Mouse (Mus musculus): ENCODE data around the gene Ankrd65.
A peak's percentile ranks its signal among the peaks of the same experiment; 100 is the strongest.
"Not testable (repeated sequence)": the region's sequence is repeated elsewhere in the genome, so short reads cannot be mapped to it uniquely, and the experiment has no call there.

Ankrd65 gene

DNA sequence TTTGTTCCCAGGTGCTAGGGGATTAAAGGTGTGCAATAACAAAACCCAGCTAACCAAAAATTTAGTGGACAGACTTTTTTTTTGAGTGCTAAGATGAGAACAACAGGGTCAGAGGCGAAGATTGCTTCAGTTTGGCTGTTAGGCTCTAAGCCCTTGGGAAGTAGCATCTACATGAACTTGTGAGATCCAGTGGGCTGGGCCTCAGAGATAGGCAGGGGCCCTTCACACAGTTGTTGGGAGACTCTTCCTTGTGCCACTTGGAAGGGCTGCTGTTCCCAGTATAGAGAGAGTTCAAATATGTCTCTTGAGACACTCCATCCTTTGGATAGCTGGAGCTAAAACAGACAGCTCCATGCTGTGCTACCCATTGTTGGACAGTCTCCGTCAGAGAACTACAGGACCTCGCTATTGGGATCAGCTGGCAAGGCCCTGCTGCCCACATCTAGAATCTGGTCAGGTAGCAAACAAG lies at the start of gene Ankrd65:
Ankrd65 (plus strand) TSS at position 419 of the 469 bp plus-strand sequence.
- DNase-seq (ENCODE audit: low read depth, low spot score), result no peak

DNA sequence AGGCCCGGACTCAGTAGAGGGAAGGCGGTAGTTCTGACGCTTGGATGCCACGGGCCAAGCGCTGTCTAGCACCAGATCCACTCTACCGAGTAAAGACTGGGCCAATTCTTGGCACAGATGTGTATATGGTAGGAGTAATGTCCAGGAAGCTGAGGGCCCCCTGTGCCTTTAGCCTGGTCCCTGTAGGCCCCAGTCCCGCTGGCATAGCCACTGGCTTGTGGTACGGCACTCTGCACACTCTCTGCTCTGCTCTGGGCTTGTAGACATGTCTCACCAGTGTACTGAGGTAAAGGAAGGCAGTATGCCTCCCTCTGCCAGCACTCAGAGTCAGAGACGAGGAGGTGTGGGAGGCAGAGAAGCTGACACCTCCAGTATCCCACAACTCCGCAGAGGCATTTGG lies 49.6 kb upstream of the Ankrd65 start:
- not testable (repeated sequence) for DNase-seq (ENCODE audit: low read depth, low spot score)

DNA sequence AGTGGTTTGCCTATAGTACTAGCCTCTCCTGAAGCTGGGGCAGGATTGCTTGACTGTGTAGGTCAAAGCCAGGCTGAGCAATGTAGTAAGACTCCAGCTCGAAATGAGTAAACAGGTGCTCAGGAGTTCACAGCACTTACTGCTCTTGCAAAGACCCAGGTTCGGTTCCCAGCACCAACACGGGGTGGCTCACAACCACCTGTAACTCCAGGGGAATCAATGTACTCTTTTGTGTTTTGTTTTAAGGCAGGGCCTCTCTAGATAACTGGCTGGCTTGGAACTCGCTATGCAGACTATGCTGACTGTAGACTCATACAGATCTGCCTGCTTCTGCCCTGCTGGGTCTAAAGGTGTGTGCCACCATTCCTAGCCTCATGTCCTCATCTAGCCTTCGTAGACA lies 47.6 kb upstream of the Ankrd65 start:
- no peak for DNase-seq (ENCODE audit: low read depth, low spot score)

DNA sequence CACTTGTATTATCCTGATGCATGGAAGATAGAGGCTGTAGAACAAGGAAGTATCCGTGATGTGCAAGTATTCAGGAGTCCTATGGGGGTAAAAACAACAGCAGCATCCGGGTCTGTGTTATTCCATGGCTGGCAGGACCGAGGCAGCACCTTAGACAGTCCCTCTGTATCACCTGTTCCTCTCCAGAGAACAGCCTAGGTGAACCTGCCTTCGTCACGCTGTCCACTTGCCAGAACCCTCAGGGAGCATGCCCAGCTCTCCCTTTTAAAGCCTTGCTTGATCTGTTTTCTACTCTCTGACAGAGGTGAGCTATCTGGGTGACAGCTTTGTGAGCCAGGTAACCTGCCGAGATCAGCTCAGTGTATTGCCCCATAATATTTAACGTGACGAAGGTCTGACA lies 45.8 kb upstream of the Ankrd65 start:
- no peak for DNase-seq (ENCODE audit: low read depth, low spot score)

DNA sequence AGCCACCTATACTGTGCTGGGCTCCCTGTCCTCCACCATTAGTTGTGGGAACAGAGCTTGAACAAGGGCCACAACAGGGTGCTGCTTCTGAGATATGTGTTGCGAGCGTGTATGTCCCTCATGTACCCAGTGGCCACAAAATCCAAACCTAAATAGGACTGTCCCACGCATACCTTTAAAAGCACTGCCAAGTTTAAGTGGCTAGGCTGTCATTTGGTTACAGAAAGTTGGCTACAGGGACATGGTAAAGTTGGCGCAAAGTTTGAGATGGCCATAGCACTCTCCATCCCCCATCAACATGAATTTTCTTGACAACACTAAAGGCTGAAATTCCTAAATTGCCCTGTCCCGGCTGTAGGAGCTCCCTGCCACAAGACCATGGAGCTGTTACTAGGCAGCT lies 45.1 kb upstream of the Ankrd65 start:
- DNase-seq (ENCODE audit: low read depth, low spot score), result no peak

DNA sequence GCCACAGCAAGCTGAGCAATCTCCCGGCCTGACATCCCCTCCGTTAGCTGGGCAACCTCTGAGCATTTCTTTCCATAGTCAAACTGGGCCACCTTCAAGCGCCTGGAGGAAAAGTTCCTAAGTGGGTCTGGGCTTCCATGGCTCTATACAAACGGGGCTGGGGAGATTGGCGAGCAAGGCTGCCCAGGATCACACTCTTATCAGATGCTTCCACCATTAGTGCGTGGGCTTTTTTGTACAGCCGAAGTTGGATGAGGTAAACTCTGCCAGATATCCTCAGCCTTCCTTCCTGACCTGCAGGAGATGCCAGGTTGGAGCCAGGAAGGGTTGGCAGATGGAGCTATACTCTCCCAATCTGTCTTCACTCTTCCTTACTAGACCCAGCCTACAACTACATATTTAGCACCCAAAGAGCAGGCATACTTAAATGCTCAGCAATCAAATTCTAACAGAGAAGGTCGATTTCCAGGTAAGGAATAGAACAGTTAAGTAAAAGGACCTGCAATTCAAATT lies 44.1 kb upstream of the Ankrd65 start:
- DNase-seq (ENCODE audit: low read depth, low spot score), result no peak

DNA sequence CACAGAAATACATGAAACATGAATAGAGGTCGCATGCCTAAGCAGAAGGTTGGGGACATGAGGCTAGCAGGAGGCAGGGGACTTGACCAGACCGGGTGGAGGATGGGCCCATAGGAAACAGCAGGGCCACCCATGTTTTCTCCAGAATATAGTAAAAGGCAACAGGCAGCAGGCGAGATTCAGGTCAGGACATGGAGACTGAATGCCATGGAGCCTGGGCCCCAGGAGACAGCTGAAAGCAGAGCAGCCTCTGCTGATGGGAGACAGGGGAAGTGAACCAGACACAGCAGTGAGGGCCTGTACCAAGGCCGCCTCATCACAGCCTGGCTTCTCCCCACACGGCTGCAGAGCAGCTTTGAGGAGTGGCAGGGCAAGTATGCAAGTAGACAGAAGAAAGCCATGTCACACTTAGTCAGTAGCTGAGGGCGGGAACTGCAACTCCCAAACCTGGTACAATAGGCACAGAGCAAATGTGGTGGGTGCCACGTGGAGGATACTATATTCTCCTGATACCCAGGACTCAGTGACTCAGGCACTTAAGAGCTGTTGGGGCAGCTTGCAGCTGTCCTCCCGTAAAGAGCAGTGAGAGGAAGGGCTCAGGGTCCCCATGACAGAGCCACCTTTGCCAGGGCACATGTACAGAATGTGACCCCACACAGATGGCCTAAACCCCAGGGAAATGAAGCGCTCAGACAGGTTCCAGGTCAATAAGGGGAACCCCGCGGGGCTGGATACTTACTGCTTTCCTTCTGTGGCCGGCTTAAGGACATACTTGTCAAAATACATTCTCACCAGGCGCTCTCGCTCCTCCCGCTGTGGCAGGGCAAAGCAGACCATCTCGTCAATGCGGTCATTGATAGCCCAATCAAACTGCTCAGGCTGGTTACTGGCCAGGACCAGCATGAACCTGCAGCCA lies 43.4 kb upstream of the Ankrd65 start:
- DNase-seq (ENCODE audit: low read depth, low spot score), result no peak

DNA sequence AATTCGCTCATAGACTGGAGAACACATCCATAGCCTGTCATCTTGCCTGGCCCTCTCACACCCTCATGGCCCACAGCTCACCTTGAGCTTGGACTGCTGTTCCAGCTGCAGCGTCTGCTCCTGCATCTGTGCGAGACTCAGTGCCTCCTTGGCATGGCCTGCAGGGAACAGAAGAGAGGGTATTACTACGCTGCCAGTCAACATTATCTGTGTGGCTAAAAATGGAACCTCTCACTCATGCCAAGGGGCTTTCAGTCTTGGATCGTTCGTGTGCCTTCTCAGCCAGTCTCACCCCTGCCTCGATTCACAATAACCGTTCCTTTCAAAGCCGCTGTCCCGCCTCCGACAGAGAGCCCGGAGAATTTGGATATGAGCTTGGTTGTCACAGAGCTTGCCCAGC lies 33.2 kb upstream of the Ankrd65 start:
- no peak for DNase-seq (ENCODE audit: low read depth, low spot score)

DNA sequence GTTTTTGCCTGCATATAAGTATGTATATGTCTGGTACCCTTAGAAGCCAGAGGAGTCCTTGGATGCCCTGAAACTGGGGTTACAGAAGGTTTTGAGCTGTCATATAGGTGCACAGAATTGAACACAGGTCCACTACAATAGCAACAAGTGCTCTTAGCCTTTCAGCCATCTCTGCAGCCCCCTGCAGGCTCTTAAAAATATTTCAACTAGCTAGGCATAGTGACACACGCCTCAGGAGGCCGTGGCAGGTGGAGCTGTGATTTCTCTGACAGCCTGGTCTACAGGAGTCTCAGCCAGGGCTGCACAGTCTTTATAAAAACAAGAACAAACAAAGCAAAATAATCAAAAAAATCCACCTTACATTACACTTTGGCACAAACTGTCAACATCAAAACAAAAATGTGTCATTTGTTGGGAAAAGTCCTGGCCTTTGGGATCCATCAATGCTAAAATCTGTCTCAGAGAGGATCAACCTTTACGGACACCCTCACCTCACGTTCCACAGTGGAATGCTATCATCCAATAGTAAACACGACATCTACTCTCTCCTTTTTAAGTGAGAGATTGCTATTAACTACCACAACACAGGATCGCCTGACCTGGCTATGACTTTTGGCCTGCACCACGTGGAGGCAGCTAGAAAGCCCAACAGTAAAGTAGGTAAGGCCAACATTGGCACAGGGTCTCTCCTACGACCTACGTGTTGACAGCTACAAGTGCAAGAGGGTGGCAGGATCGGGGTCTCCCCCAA lies 30.2 kb upstream of the Ankrd65 start:
- peak; percentile 74 for DNase-seq (ENCODE audit: low read depth, low spot score)

DNA sequence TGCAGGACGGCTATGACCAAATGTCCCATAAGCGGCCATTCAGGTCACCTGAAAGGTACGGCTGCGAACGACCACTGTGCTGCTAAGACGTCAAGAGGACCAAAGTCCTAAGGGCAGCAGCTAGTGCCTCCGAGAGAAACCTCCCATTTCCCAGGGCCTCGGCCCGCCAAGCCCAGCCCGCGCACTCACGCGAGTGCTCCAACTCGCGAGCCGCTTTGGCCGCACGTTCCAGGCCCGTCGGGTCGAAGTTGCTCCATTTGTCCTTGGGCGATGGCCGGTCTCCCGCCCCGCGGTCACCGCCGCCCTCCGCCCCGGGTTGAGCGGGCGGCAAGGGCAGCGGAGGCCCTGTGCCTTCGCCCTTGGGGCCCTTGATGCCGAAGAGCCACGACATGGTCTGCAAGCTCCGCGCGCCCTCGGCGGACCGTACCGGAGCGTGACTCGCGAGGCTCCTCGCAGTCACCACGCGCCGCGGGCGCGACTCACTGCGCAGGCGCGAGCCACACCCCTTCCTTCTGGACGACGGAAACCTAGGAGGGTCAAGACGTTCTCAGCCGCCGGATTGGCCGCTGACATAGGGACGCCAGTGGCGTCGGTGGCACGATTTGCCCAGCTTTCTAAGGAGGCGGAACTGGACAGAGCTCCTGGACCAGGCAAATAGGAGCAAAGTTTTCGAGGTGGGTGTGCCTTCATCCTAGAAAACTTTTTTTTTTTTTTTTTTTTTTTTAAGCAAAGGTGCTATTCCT lies 29.5 kb upstream of the Ankrd65 start, which contains the start of gene Atad3a:
Atad3a (minus strand) TSS at position 481 of the 743 bp plus-strand sequence.
- DNase-seq (ENCODE audit: low read depth, low spot score), result peak; percentile 98

DNA sequence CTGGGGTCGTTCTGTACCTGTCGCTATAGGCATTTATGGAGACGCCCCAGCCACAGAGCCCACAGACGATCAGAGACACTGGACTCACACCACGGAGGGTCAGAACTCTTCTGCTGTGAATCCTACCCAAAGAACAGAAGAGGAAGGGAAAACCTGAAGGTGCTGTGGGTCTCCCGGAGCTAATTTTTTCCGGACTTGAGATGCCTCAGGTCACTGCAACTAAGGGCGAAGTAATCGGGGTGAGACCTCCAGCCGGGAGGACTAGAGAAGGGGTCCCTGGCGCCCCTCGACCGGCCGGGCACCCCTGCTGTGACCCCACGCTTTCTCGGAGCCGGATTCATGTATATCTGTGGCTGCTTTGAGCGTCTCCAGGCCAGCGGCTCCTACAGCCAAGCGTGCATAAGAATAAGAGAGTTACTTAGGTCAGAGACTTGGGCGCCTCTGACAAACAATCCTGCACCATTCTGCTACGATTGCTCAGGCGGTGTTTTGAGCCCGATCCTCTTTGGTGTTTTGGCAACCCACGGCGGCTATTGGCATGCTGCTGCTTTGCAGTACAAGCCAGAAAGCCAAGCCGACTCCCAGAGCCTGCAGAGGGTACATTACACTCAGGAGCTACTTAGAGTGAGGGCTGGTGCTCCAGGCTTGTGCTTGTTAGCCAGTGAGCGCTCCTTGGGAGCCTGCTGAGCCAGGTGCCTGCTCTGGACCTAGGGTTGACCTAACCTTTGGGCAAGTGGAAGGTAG lies 28.7 kb upstream of the Ankrd65 start:
- peak; percentile 32 for DNase-seq (ENCODE audit: low read depth, low spot score)

DNA sequence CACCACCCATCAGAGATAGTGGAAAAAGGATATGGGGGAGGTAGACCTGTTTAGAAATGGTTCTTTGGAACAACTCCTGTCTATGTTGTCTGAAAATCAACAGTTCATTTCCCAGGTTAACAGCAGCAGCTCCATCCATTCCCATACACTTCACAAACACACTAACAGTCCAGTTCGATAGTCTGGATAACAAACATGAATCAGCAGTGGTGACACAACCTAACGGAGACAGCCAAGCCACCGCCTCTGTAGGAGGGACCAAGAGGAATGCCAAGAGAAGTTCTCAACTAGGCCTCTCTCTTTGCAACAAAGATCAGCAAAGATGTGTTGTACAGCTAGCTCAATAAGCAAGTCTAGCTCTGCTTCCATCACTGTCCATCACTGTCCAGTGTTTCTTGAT lies 27.9 kb upstream of the Ankrd65 start:
- DNase-seq (ENCODE audit: low read depth, low spot score), result peak; percentile 24

DNA sequence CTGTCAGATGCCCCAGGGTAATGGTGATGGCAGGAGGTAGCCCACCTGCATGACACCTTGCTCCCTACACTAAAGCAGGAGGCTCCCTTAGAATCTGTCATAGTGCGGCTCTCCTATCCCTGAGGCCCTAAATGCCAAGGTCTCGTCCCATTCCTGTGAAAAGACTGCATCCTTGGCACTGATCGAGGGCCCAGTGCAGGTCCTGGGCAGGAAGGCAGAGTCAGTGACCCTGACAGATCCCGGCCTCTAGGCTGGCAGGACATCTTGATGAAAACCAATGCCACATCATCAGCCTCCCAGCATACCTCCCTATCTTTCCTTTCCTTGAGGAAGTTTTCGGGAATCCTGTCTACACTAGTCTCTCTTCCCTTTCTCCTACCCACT lies 20.8 kb upstream of the Ankrd65 start:
- DNase-seq (ENCODE audit: low read depth, low spot score), result no peak

DNA sequence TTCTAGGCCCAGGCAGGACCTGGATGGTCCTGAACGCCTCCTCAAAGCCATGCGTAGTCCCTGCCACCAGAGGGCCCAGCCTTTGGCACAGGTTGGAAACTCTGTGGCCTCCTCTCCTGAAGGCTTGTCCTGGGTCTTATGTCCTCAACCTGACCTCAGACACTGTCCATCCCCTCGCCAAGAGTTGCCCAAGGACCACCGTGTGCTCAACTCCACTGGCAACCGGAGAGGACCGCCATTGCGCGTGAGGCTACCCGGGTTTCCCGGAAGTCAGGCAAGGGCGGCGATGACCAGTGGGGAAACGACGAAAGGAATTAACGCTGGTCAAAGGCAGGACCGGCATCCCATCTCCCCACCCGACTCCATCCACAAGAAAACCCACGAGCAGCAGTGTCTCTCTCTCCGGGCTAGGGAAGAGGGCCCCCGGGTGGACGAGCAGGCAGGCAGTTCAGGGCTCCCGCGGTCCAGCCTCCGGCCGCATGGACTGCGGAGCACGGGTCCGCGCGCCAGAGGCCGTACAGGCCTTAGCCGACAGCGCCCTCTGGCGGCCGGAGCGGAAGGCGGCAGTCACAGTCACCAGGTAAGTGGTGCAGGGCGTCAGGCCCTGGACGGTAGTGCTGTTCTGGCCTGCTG lies 20.2 kb upstream of the Ankrd65 start:
- peak; percentile 87 for DNase-seq (ENCODE audit: low read depth, low spot score)

DNA sequence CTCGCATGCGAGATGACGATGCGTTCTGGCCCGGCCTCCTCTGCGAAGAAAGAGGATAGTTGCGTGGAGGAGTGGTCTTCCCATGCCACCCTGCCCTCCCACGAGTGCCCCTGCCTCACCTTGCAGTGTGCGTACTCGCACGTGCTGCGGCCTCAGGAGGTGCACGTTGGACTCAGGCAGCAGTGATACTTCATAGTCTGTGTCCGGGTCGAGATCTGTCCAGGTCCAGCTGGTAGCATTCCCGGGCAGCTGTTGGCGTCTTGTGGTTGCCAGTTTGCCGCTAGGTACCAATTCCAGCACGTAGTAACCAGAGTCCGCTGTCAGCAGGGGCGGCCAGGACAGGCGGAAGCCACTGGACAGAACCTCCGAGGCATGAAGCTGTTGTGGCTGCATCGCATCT lies 19.6 kb upstream of the Ankrd65 start:
- DNase-seq (ENCODE audit: low read depth, low spot score), result no peak

DNA sequence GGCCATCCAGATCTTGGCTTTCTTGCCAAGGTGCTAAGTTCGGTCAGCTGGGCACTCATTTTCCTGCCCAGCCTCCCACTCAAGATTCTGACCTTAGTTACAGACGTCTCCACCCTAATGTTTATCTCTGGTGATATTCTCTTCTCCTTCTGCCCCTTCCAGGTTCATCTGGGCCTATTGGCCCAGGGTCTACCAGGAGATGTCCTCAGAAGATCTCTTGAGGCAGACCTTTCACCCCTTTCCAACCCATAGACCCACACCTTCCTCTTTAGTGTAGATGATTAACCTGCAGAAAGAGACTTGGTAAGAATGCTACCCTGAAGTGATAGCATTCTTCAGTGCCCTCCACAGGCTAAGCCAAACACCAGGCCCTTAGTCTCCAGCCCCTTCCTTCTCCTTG lies 18.5 kb upstream of the Ankrd65 start:
- DNase-seq (ENCODE audit: low read depth, low spot score), result no peak

DNA sequence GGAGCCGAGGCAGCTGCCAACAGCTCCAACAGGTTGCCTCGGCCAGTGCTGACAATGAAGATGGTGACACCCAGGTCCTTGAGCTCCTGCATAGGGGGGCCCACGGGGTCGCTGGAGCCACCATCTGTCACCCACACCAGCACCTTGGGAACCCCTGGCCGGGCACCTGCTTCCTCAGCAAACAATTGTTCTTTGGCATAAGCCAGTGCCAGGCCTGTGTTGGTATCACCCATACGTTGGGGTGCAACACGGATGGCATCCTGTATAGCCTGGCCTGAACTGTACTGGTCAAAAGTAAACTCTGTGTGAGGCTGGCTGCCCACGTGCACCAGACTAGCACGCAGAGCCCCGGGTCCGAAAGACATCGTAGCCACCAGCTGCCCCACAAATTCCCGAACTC lies 17.5 kb upstream of the Ankrd65 start:
- DNase-seq (ENCODE audit: low read depth, low spot score), result no peak

DNA sequence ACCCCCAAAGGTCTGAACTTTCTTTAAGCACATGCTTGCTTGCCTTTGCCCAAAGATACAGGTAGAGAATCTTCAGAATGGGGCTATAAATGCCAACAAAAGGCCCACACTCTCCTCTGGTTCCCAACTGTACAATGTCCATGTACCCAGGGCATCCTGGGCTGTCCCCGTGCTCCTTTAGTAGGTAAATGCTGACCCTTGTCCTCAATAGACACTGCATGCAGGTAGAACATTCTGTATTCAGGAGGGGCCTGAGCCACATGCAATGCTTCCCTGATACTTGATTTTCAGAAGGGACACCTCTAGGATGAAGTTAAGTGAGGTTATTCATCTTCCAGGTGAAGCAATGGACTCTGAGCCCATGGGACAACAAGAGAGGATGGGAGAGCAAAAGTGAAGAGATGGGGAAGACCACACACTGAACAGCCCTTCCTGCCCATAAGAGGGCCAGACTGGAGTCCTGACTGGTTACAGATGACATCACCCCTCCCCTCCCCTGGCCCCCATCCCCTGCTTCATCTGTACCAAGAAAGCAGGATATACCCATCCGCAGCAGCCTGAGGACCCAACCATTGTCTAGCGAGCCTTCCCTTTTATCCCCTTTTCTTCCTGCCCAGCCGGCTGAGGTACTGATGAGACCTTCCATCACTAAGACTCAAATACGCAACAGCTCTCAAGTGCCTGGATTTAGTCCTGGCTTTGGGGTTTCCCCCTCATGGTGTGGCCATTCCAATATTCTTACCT lies 16.7 kb upstream of the Ankrd65 start:
- DNase-seq (ENCODE audit: low read depth, low spot score), result no peak

DNA sequence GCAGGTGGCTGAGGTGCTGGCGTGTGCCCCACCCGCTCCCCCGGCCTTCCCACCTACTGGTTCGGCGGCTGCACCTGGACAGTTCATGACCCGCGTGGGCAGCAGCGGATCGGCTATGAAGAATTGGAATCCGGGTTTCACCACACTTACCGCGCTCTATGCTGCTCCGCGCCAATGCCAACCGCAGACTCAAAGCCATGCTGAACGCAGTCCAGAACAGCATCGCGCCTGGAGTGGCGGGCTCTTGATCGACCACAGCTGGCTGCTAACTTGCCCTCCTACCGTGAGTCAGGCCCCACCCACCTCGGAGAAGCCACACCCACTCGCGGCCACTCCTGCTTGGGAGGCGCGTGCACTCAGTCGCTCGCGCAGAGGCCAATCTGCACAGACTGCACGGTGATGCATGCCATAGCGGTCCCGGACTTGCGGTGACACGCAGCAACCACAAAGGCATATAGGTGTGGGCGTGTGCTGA lies 15.9 kb upstream of the Ankrd65 start, which contains the start of gene Vwa1:
Vwa1 (minus strand) TSS at position 419 of the 475 bp plus-strand sequence.
- no peak for DNase-seq (ENCODE audit: low read depth, low spot score)
